Mouse (Mus musculus) forebrain, embryonic 11.5 days (tissue): ENCODE measurements around the gene Slc25a39. TPM values are rescaled to one million over a fixed set of nuclear protein-coding genes. Genes with fewer than 3 reads are reported as not detected.

Experiments
- ATAC-seq: fragments of 200-750 bp; cut with Nextera tagmentation; replicated peaks from 2 replicates; pipeline ENCODE4 v1.8.0; 2017; ENCODE audit warnings: moderate TSS enrichment; ENCODE audit not compliant: low FRiP score
- DNase-seq: peaks from one replicate; pipeline ENCODE4 v3.0.0-alpha.2; 2017; ENCODE audit warnings: low spot score
- H3K27ac ChIP-seq: fragments of 300-500 bp; sonication (generic); 2 replicates; pipeline ENCODE4 v1.5.1; 2014; ENCODE audit warnings: low read depth, low read length
- H3K27me3 ChIP-seq: fragments of 300-500 bp; sonication (generic); 2 replicates; pipeline ENCODE4 v1.6.1; 2014; ENCODE audit warnings: mild to moderate bottlenecking, low read length, mixed read lengths; ENCODE audit not compliant: control insufficient read depth, insufficient read depth
- H3K36me3 ChIP-seq: fragments of 300-500 bp; sonication (generic); 2 replicates; pipeline ENCODE4 v1.6.1; 2014; ENCODE audit warnings: mild to moderate bottlenecking, low read length, moderate library complexity, mixed read lengths; ENCODE audit not compliant: control insufficient read depth, insufficient read depth
- H3K4me1 ChIP-seq: fragments of 300-500 bp; sonication (generic); replicated peaks from 2 replicates; pipeline ENCODE4 v1.6.1; 2014; ENCODE audit warnings: low read length, mixed read lengths; ENCODE audit not compliant: control insufficient read depth, insufficient read depth
- H3K4me2 ChIP-seq: fragments of 300-500 bp; sonication (generic); 2 replicates; pipeline ENCODE4 v1.6.1; 2014; ENCODE audit warnings: low read depth, mild to moderate bottlenecking, low read length, moderate library complexity, mixed read lengths; ENCODE audit not compliant: severe bottlenecking
- H3K4me3 ChIP-seq: fragments of 300-500 bp; sonication (generic); 2 replicates; pipeline ENCODE4 v1.5.1; 2014; ENCODE audit warnings: low read depth, low read length
- H3K9ac ChIP-seq: fragments of 300-500 bp; sonication (generic); 2 replicates; pipeline ENCODE4 v1.6.1; 2014; ENCODE audit warnings: low read length
- H3K9me3 ChIP-seq: fragments of 300-500 bp; sonication (generic); 2 replicates; pipeline ENCODE4 v1.6.1; 2016; ENCODE audit warnings: low read length, mixed read lengths; ENCODE audit not compliant: control insufficient read depth
- WGBS: fragments of 180-500 bp; shearing (Covaris S2); extraction: QIAGEN DNeasy Blood & Tissue Kit; methylation state at CpG from one replicate; pipeline ENCODE4 v1.1.7; 2014; 5-methylcytosine and 5-hydroxymethylcytosine counted together
- polyA plus RNA-seq: library from polyadenylated mRNA; unstranded; fragments of >200 nt; fragmentation: Nextera tagmentation; extraction: Ambion mirVana; gene quantifications from 2 replicates; pipeline ENCODE4 v1.2.1, GENCODE M21; 2014

Slc25a39 gene
- polyA plus RNA-seq, 1 experiment from 2014 or later: 196 TPM

- Histone ChIP-seq H3K4me1 (peaks cover 25% of the 10 kb centered on the region), H3K36me3 (peaks cover 4% of the 10 kb centered on the region; the same call in 1 of the 2 replicates), H3K4me2 (peak overlapping the region; percentile 79), H3K27me3 (peaks cover 6% of the 10 kb centered on the region; the same call in 1 of the 2 replicates), H3K9me3 (no peaks in the 10 kb centered on the region), H3K27ac (no peak overlapping the region), H3K4me3 (peak overlapping the region; percentile 93), H3K9ac (peak overlapping the region; percentile 96)
- no peak for ATAC-seq
- 16% methylated on average over 7 of the region's 7 CpGs for WGBS
- DNase-seq: no peak
Observed at GRCm38 (mm10) chr11:102445891-102446361, 38.2 kb upstream of the Slc25a39 start.

- Histone ChIP-seq H3K9me3 (no peaks in the 10 kb centered on the region), H3K9ac (0 out of 2 replicates have a peak overlapping the region, but pooled peaks have one; percentile 9), H3K4me3 (peak overlapping the region; percentile 93), H3K36me3 (peaks cover 4% of the 10 kb centered on the region; the same call in 1 of the 2 replicates), H3K4me1 (peaks cover 25% of the 10 kb centered on the region), H3K4me2 (peak overlapping the region; percentile 79), H3K27me3 (peaks cover 6% of the 10 kb centered on the region; the same call in 1 of the 2 replicates), H3K27ac (no peak overlapping the region)
- 9% methylated on average over 10 of the region's 10 CpGs for WGBS
- no peak for DNase-seq
- no peak for ATAC-seq
Observed at GRCm38 (mm10) chr11:102445264-102445890, 37.6 kb upstream of the Slc25a39 start.

GRCm38 (mm10) chr11:102444781-102445180 lies 37.0 kb upstream of the Slc25a39 start:
- Histone ChIP-seq H3K27ac (no peak overlapping the region), H3K4me2 (peak overlapping the region; percentile 79; the same call in 1 of the 2 replicates), H3K4me1 (peaks cover 25% of the 10 kb centered on the region), H3K4me3 (no peak overlapping the region), H3K36me3 (peaks cover 4% of the 10 kb centered on the region; the same call in 1 of the 2 replicates), H3K27me3 (peaks cover 6% of the 10 kb centered on the region; the same call in 1 of the 2 replicates), H3K9ac (no peak overlapping the region), H3K9me3 (no peaks in the 10 kb centered on the region)
- no peak for ATAC-seq
- DNase-seq: no peak
- WGBS: 6% methylated on average over 6 of the region's 6 CpGs

- H3K4me1 ChIP-seq: peaks cover 25% of the 10 kb centered on the region
- peaks cover 7% of the 10 kb centered on the region; the same call in 1 of the 2 replicates for H3K27me3 ChIP-seq
- no peaks in the 10 kb centered on the region for H3K9me3 ChIP-seq
- ATAC-seq (no peak), DNase-seq (no peak)
- H3K4me3 ChIP-seq: no peak overlapping the region
- 72% methylated on average over 3 of the region's 3 CpGs for WGBS
- no peak overlapping the region for H3K4me2 ChIP-seq
- peaks cover 4% of the 10 kb centered on the region for H3K36me3 ChIP-seq
- H3K27ac ChIP-seq: no peak overlapping the region
- H3K9ac ChIP-seq: no peak overlapping the region
Observed at GRCm38 (mm10) chr11:102444321-102444720, 36.6 kb upstream of the Slc25a39 start.

GRCm38 (mm10) chr11:102443740-102444139 lies 36.0 kb upstream of the Slc25a39 start:
- no peak for ATAC-seq
- Histone ChIP-seq H3K4me3 (no peak overlapping the region), H3K9me3 (no peaks in the 10 kb centered on the region), H3K4me2 (no peak overlapping the region), H3K4me1 (peaks cover 25% of the 10 kb centered on the region), H3K27me3 (peaks cover 9% of the 10 kb centered on the region), H3K9ac (no peak overlapping the region), H3K27ac (no peak overlapping the region), H3K36me3 (peaks cover 4% of the 10 kb centered on the region)
- WGBS: 69% methylated on average over 12 of the region's 12 CpGs
- DNase-seq: no peak

GRCm38 (mm10) chr11:102442089-102442488 lies 34.3 kb upstream of the Slc25a39 start:
- WGBS: 90% methylated on average over 6 of the region's 6 CpGs
- H3K9ac ChIP-seq: no peak overlapping the region
- ATAC-seq: no peak
- H3K4me3 ChIP-seq: no peak overlapping the region
- no peak for DNase-seq
- no peak overlapping the region for H3K27ac ChIP-seq
- no peak overlapping the region for H3K4me2 ChIP-seq
- peaks cover 9% of the 10 kb centered on the region for H3K27me3 ChIP-seq
- H3K9me3 ChIP-seq: no peaks in the 10 kb centered on the region
- H3K36me3 ChIP-seq: peaks cover 4% of the 10 kb centered on the region
- peaks cover 32% of the 10 kb centered on the region for H3K4me1 ChIP-seq

- peaks cover 4% of the 10 kb centered on the region for H3K36me3 ChIP-seq
- no peak overlapping the region for H3K4me2 ChIP-seq
- H3K27me3 ChIP-seq: peaks cover 9% of the 10 kb centered on the region
- WGBS: 83% methylated on average over 3 of the region's 3 CpGs
- H3K27ac ChIP-seq: no peak overlapping the region
- H3K4me1 ChIP-seq: peaks cover 34% of the 10 kb centered on the region
- H3K4me3 ChIP-seq: no peak overlapping the region
- DNase-seq (no peak), ATAC-seq (no peak)
- H3K9me3 ChIP-seq: no peaks in the 10 kb centered on the region
- H3K9ac ChIP-seq: no peak overlapping the region
Observed at GRCm38 (mm10) chr11:102441434-102441833, 33.7 kb upstream of the Slc25a39 start.

- H3K4me2 ChIP-seq: no peak overlapping the region
- no peak overlapping the region for H3K4me3 ChIP-seq
- WGBS: 94% methylated on average over 8 of the region's 8 CpGs
- H3K4me1 ChIP-seq: peaks cover 24% of the 10 kb centered on the region
- ATAC-seq (no peak), DNase-seq (no peak)
- H3K36me3 ChIP-seq: peaks cover 4% of the 10 kb centered on the region
- peaks cover 9% of the 10 kb centered on the region for H3K27me3 ChIP-seq
- H3K9me3 ChIP-seq: no peaks in the 10 kb centered on the region
- no peak overlapping the region for H3K27ac ChIP-seq
- no peak overlapping the region for H3K9ac ChIP-seq
Observed at GRCm38 (mm10) chr11:102440255-102440654, 32.5 kb upstream of the Slc25a39 start.
